Mouse (Mus musculus): ENCODE measurements at regions not wholly inside any gene's neighbourhood (a gene's known extent, or its start where the extent isn't known, plus 50 kb on each side); places are given as distances from the start of the nearest gene placed in this dataset.

- no peak for DNase-seq (ENCODE audit: low read depth, low spot score)
These were observed 93.7 kb upstream of the Gm47985 start for GRCm38 (mm10) chr1:151088535-151089125.

- DNase-seq (ENCODE audit: low read depth, low spot score): no peak
These were observed 90.3 kb upstream of the Gm47985 start for GRCm38 (mm10) chr1:151092035-151092434.

- no peak for DNase-seq (ENCODE audit: low read depth, low spot score)
These were observed 86.8 kb upstream of the Gm47985 start for GRCm38 (mm10) chr1:151095344-151096050.

- no peak for DNase-seq (ENCODE audit: low read depth, low spot score)
These were observed 86.3 kb upstream of the Gm47985 start for GRCm38 (mm10) chr1:151096079-151096478.

- DNase-seq (ENCODE audit: low read depth, low spot score): no peak
These were observed 84.8 kb upstream of the Gm47985 start for GRCm38 (mm10) chr1:151097506-151097905.

- no peak for DNase-seq (ENCODE audit: low read depth, low spot score)
These were observed 83.6 kb upstream of the Gm47985 start for GRCm38 (mm10) chr1:151098763-151099162.

GRCm38 (mm10) chr1:151100565-151101483 is 81.5 kb upstream of the Gm47985 start:
- DNase-seq (ENCODE audit: low read depth, low spot score): no peak

GRCm38 (mm10) chr1:151101516-151101915 is 80.8 kb upstream of the Gm47985 start:
- no peak for DNase-seq (ENCODE audit: low read depth, low spot score)

GRCm38 (mm10) chr1:151102061-151102460 is 80.3 kb upstream of the Gm47985 start:
- DNase-seq (ENCODE audit: low read depth, low spot score): no peak

- DNase-seq (ENCODE audit: low read depth, low spot score): no peak
These were observed 79.5 kb upstream of the Gm47985 start for GRCm38 (mm10) chr1:151102646-151103391.

- DNase-seq (ENCODE audit: low read depth, low spot score): no peak
These were observed 78.8 kb upstream of the Gm47985 start for GRCm38 (mm10) chr1:151103522-151104037.

- DNase-seq (ENCODE audit: low read depth, low spot score): no peak
These were observed 78.0 kb upstream of the Gm47985 start for GRCm38 (mm10) chr1:151104346-151104745.

- no peak for DNase-seq (ENCODE audit: low read depth, low spot score)
These were observed 77.5 kb upstream of the Gm47985 start for GRCm38 (mm10) chr1:151104806-151105205.

GRCm38 (mm10) chr1:151105251-151105650 is 77.1 kb upstream of the Gm47985 start:
- no peak for DNase-seq (ENCODE audit: low read depth, low spot score)

GRCm38 (mm10) chr1:151107401-151107800 is 74.9 kb upstream of the Gm47985 start:
- DNase-seq (ENCODE audit: low read depth, low spot score): no peak

GRCm38 (mm10) chr1:151109333-151109732 is 73.0 kb upstream of the Gm47985 start:
- DNase-seq (ENCODE audit: low read depth, low spot score): no peak

- no peak for DNase-seq (ENCODE audit: low read depth, low spot score)
These were observed 71.9 kb upstream of the Gm47985 start for GRCm38 (mm10) chr1:151110412-151110811.

GRCm38 (mm10) chr1:151111683-151112082 is 70.7 kb upstream of the Gm47985 start:
- DNase-seq (ENCODE audit: low read depth, low spot score): no peak

- no peak for DNase-seq (ENCODE audit: low read depth, low spot score)
These were observed 69.9 kb upstream of the Gm47985 start for GRCm38 (mm10) chr1:151112390-151112789.

GRCm38 (mm10) chr1:151113199-151113598 is 69.1 kb upstream of the Gm47985 start:
- DNase-seq (ENCODE audit: low read depth, low spot score): no peak

GRCm38 (mm10) chr1:151118530-151118929 is 63.8 kb upstream of the Gm47985 start:
- no peak for DNase-seq (ENCODE audit: low read depth, low spot score)
